Mouse (Mus musculus) megakaryocyte-erythroid progenitor cell, adult 5-6 weeks (primary cell): ENCODE measurements around the gene Col6a6. TPM values are rescaled to one million over a fixed set of nuclear protein-coding genes. Genes with fewer than 3 reads are reported as not detected.
"Not testable (repeated sequence)": the region's sequence is repeated elsewhere in the genome, so short reads cannot be mapped to it uniquely, and the experiment has no call there.

Experiments used
- ATAC-seq: replicated peaks from 2 replicates; pipeline ENCODE4 v1.8.0; 2016; ENCODE audit warnings: mild to moderate bottlenecking, inconsistent platforms; ENCODE audit not compliant: severe bottlenecking, poor library complexity, low FRiP score, low TSS enrichment
- total RNA-seq, 2 experiments: library from RNA; stranded (forward) in 1 of 2; stranded (reverse) in 1 of 2; fragments of 200-1000, 215-1000 nt in 1 of 2; fragments of >200 nt in 1 of 2; fragmentation: Nextera tagmentation in 1 of 2; gene quantifications; 2 replicates each; pipeline ENCODE4 v1.2.3; 2014 to 2017

Gene Col6a6
- total RNA-seq, 2 experiments from 2014 or later, result not detected

- no peak for ATAC-seq
Measured at GRCm38 (mm10) chr9:105693056-105693455, 134.9 kb downstream of the Col6a6 start.

GRCm38 (mm10) chr9:105692472-105692871 is 135.5 kb downstream of the Col6a6 start:
- no peak for ATAC-seq

GRCm38 (mm10) chr9:105689485-105689884 is 138.5 kb downstream of the Col6a6 start:
- ATAC-seq, result no peak

DNA sequence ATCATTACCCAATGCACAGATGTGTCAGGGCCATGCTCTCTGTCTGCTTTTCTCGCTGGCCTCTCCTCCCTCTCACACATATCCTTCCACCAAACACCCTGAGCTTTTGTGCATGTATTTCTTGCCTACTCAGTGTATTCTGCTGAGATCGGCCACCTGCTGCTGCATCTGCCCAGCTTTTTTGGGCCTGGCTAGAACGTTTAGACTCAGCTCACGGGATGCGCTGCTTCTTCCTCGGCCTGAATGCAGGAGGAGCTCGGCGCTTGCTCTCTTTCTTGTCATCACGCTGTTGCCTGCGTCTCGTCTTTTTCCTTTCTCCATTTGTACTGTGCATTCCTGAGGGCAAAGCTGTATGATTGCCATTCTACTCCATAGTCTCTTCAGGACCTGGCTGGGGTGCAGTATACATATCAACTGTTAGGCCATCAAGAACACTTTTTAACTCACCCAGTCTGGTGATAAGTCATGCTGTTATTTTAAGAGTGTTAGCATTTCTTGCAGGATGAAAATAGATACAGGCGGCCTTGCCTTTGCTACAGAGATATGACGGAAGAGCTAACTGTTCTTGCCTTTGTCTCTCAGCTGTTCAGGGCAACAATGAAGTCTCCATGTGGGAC is 143.3 kb downstream of the Col6a6 start:
- no peak for ATAC-seq

DNA sequence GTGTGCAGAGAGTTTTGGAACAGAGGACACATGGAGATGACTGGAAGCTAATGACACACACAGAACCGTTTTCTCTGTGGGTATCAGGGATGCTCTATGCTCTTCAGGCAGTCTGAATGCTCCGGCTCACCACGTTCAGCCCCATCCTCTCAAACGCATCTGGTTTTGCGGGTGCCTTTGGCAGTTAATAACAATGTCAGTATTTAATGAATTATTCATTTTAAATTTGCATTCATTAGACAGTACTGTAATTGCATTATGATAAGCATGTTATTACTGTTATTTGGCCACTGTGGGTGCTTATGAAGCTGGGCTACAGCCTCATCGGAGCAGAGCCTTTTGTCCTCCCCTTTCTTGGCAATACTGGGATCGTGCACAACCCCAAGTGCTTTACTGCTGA is 146.6 kb downstream of the Col6a6 start:
- no peak for ATAC-seq

DNA sequence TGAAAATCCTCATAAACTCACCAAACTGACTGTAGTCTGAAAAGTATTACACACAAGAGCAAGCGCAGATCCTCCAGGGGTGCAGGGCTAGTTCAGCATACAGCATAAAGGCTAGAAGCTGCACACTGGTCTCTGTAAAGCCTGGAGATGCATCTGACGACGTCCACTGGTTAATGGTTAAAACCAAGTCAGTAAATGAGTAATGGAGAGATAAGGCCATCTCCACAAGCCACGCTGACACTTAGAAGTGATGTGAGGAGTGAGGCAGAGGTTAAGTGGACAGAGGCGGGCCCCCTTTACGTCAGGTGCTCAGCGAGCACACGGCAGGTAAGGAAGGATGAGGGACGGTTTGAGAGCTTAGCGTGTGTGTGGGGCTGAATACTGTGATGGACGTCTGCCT is 152.0 kb downstream of the Col6a6 start:
- no peak for ATAC-seq

DNA sequence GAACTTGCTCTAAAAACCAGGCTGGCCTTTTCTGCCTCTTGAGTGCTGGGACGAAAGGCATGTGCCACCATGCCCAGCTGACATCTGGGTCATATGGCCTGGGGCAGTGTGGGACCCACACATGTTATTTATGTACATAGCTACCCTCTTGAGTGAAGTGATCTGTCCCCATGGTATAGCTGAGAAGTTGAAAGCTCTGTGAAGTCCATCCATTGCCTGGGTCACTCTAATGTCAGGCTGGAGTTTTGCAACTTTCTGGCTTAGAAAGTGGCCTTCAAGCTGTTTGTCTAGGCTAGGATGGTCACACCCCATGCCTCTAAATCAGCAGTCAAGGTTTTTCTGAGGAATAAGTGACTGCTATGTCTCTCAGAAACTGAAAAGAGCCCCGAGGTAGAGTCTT is 155.9 kb downstream of the Col6a6 start:
- ATAC-seq, result no peak

DNA sequence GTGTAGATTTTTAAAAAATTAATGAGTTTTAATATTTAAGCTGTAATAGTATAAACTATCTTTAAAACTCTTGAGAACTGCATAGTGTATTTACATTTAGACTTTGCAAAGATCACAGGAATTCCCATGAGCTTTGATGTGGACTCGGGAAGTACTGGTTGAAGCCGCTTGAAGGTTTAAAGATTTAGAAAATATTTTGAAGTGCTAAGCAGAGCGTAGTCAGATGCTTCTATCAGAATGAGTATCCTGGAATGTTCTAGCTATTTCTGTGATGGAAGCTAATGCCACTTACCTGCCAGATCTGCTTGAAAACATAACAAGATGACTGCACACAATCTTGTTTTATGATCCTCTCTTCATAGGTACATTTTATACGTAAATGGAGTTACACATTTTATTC is 157.0 kb downstream of the Col6a6 start:
- ATAC-seq, result no peak

GRCm38 (mm10) chr9:105665269-105665668 is 162.7 kb downstream of the Col6a6 start:
- no peak for ATAC-seq

DNA sequence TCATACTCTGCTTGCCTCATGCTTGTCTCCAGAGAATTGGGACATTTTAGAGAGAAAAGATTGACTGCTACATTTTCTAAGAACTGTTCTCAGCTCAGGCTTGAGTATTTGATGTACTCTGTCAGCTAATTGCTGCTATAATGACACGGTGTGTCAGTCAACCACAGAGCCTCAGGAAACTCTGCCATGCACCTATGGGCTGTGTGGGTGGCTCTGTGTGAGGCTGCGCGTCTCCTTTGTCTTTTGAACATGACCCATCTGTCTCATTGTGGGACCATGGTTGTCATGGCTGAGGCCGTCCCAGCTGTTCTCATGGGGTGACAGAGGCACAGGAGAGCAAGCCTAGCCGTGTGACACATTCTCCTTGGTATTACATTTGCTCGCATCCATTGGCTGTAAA is 168.1 kb downstream of the Col6a6 start:
- no peak for ATAC-seq

DNA sequence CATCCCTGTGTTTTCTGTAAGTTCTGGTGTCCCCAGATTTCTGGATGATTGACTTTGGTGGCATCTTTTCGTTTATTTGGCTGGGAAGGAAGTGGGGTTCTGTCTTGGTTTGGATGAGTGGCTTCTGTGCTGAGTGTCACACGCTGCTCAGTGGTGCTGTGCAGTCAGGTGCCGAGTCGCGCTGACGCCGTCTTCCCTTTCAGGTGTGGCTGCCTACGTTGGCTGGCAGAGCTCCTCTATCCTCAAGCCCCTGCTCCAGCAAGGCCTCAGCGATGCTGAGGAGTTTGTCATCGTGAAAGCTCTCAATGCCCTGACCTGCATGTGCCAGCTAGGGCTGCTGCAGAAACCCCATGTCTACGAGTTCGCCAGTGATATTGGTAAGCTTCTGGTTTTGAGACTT is 169.7 kb downstream of the Col6a6 start:
- ATAC-seq, result no peak

DNA sequence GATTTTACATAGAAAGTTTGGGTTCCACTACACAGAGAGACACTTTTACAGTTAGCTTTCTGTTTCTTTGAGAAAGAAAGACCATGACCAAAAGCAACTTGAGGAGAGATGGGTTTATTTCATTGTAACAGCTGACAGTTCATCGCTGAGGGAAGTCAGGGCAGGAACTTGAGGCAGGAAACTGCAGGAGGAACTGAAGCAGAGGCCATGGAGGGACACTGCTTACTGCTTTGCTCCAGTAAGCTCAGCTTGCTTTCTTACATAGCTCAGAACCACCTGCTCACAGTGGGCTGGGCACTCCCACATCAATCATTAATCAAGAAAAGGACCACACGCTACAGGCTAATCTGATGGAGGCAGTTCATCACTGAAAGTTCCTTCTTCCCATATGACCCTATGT is 171.8 kb downstream of the Col6a6 start:
- no peak for ATAC-seq

DNA sequence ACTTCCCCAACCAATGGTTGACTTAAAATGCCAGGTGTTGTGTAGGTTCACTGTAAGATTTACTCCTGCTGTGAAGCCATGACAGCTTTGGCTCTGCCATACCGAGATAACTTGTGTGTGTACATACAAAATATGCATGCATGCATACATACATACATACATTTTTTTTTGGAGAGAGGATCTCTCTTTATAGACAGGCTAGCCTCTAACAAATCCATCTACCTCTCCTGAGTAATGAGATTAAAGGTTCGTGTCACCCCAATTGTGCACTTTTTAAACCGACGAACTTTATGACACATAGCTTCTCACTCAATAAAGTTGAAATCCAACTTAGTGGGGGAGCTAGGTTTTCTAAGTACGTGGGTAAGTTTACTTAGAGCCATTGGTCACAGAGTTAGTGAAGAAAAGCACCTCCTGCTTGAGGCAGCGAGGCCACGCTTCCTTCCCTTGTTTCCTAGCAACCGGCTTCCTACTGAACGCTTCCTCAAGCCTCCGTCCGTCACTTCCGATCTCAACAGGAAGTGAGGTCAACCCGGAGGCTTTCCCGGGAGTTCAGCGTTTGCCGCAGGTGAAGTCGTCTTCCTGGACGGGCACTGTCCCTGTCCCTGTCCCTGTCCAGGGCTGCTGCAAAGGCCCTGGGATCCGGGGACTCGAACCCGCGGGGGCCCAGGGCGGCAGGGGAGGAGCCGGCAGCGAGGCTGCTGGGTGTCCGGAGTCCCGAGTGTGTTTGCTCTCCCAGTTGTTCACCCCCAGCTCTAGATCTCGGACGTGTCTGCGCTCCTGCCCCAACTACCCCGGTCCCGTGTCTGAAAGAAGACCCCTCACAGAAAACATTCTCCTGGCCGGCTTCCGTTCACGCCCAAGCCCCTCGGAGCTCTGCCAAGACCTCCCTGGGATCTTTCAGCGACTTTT is 185.2 kb downstream of the Col6a6 start, which contains the start of gene Pik3r4:
Pik3r4 (plus strand) TSS at position 519 of the 912 bp plus-strand sequence.
- ATAC-seq, result peak; percentile 99

- not testable (repeated sequence) for ATAC-seq
Measured at GRCm38 (mm10) chr9:105641377-105641776, 186.6 kb downstream of the Col6a6 start.

Other genes starting within 250 kb of the Col6a6 start
- 34.9 and 37.5 TPM in 2 replicates for gene Pik3r4, start 185.2 kb downstream of the Col6a6 start, total RNA-seq (2014; fragmentation: Nextera tagmentation)
- gene Pik3r4, start 185.2 kb downstream of the Col6a6 start, total RNA-seq (2017), result 19.2 and 31.1 TPM in 2 replicates
- gene Col6a5, start 132.5 kb upstream of the Col6a6 start, total RNA-seq (2014; fragmentation: Nextera tagmentation), result not detected in 2 replicates
- not detected in 2 replicates for gene Col6a5, start 132.5 kb upstream of the Col6a6 start, total RNA-seq (2017)